Mouse (Mus musculus): ENCODE data around the gene Ereg. TPM values are rescaled to one million over a fixed set of nuclear protein-coding genes. Genes with fewer than 3 reads are reported as not detected.

Ereg gene
- polyA plus RNA-seq, 1 experiment from 2014 or later: not detected

GRCm38 (mm10) chr5:91123404-91123803, 49.0 kb downstream of the Ereg start:
- Histone ChIP-seq H3K4me3 (no peak overlapping the region), H3K4me1 (no peaks in the 10 kb centered on the region), H3K27me3 (ENCODE audit: low read depth, poor library complexity, severe bottlenecking) (no peaks in the 10 kb centered on the region), H3K36me3 (no peaks in the 10 kb centered on the region), H3K27ac (no peak overlapping the region), H3K9me3 (replicated peaks) (no peaks in the 10 kb centered on the region)
- 83% methylated on average over 4 of the region's 4 CpGs for WGBS
- DNase-seq (ENCODE audit: low spot score): no peak

- Histone ChIP-seq H3K9me3 (replicated peaks) (no peaks in the 10 kb centered on the region), H3K27me3 (ENCODE audit: low read depth, poor library complexity, severe bottlenecking) (no peaks in the 10 kb centered on the region), H3K4me1 (no peaks in the 10 kb centered on the region), H3K27ac (no peak overlapping the region), H3K36me3 (no peaks in the 10 kb centered on the region), H3K4me3 (no peak overlapping the region)
- WGBS: 86% methylated on average over 2 of the region's 2 CpGs
- no peak for DNase-seq (ENCODE audit: low spot score)
Observed at GRCm38 (mm10) chr5:91124140-91124539, 49.7 kb downstream of the Ereg start.

GRCm38 (mm10) chr5:91126623-91127022, 52.2 kb downstream of the Ereg start:
- Histone ChIP-seq H3K4me3 (no peak overlapping the region), H3K27me3 (ENCODE audit: low read depth, poor library complexity, severe bottlenecking) (no peaks in the 10 kb centered on the region), H3K4me1 (no peaks in the 10 kb centered on the region), H3K36me3 (no peaks in the 10 kb centered on the region), H3K27ac (no peak overlapping the region), H3K9me3 (replicated peaks) (no peaks in the 10 kb centered on the region)
- WGBS: 95% methylated on average over 1 of the region's 1 CpGs
- no peak for DNase-seq (ENCODE audit: low spot score)

GRCm38 (mm10) chr5:91134961-91135360, 60.5 kb downstream of the Ereg start:
- H3K36me3 ChIP-seq: no peaks in the 10 kb centered on the region
- H3K27ac ChIP-seq: no peak overlapping the region
- no peaks in the 10 kb centered on the region for H3K9me3 ChIP-seq (replicated peaks)
- no peak overlapping the region for H3K4me3 ChIP-seq
- DNase-seq (ENCODE audit: low spot score): no peak
- peaks cover 15% of the 10 kb centered on the region for H3K4me1 ChIP-seq
- H3K27me3 ChIP-seq (ENCODE audit: low read depth, poor library complexity, severe bottlenecking): peaks cover 18% of the 10 kb centered on the region
- WGBS: 40% methylated on average over 1 of the region's 1 CpGs

GRCm38 (mm10) chr5:91138970-91139369, 64.5 kb downstream of the Ereg start:
- Histone ChIP-seq H3K27ac (no peak overlapping the region), H3K9me3 (replicated peaks) (no peaks in the 10 kb centered on the region), H3K27me3 (ENCODE audit: low read depth, poor library complexity, severe bottlenecking) (peaks cover 33% of the 10 kb centered on the region), H3K36me3 (no peaks in the 10 kb centered on the region), H3K4me3 (peak overlapping the region; percentile 65), H3K4me1 (peaks cover 15% of the 10 kb centered on the region)
- peak; percentile 35 for DNase-seq (ENCODE audit: low spot score)
- WGBS: under 1% methylated on average over 7 of the region's 7 CpGs

GRCm38 (mm10) chr5:91139446-91139873, 65.0 kb downstream of the Ereg start, which contains the start of gene Areg:
Gene Areg (plus strand): TSS chr5:91139599.
- peak within 1 kb of the TSS; percentile 65 for H3K4me3 ChIP-seq

GRCm38 (mm10) chr5:91140896-91141448, 66.5 kb downstream of the Ereg start:
- H3K4me3 ChIP-seq: no peak overlapping the region
- 54% methylated on average over 13 of the region's 13 CpGs for WGBS
- peaks cover 33% of the 10 kb centered on the region for H3K27me3 ChIP-seq (ENCODE audit: low read depth, poor library complexity, severe bottlenecking)
- no peak for DNase-seq (ENCODE audit: low spot score)
- no peaks in the 10 kb centered on the region for H3K9me3 ChIP-seq (replicated peaks)
- H3K36me3 ChIP-seq: no peaks in the 10 kb centered on the region
- H3K27ac ChIP-seq: no peak overlapping the region
- peaks cover 15% of the 10 kb centered on the region for H3K4me1 ChIP-seq

More at GRCm38 (mm10) chr5:91139446-91139873, 65.0 kb downstream of the Ereg start, which contains the start of gene Areg:
- under 1% methylated on average over 44 of the region's 44 CpGs for WGBS
- peaks cover 15% of the 10 kb centered on the region for H3K4me1 ChIP-seq
- no peaks in the 10 kb centered on the region for H3K36me3 ChIP-seq
- H3K9me3 ChIP-seq (replicated peaks): no peaks in the 10 kb centered on the region
- H3K27ac ChIP-seq: no peak within 1 kb of the TSS
- DNase-seq (ENCODE audit: low spot score): peak; percentile 65
- H3K27me3 ChIP-seq (ENCODE audit: low read depth, poor library complexity, severe bottlenecking): peaks cover 33% of the 10 kb centered on the region

Other genes with a start within 250 kb of the Ereg start
- gene Cxcl1, start 183.4 kb upstream of the Ereg start, polyA plus RNA-seq (2016; fragmentation: Nextera tagmentation; extraction: Ambion mirVana): 0.16 and 0.64 TPM in 2 replicates
- not detected in 2 replicates for gene Cxcl2, start 170.8 kb upstream of the Ereg start, polyA plus RNA-seq (2016; fragmentation: Nextera tagmentation; extraction: Ambion mirVana)
- gene Mthfd2l, start 143.5 kb upstream of the Ereg start, polyA plus RNA-seq (2016; fragmentation: Nextera tagmentation; extraction: Ambion mirVana): 50.2 and 59.0 TPM in 2 replicates
- 0.15 and 0.18 TPM in 2 replicates for gene Epgn, start 47.2 kb upstream of the Ereg start, polyA plus RNA-seq (2016; fragmentation: Nextera tagmentation; extraction: Ambion mirVana)
- gene Areg, start 65.0 kb downstream of the Ereg start, polyA plus RNA-seq (2016; fragmentation: Nextera tagmentation; extraction: Ambion mirVana): not detected in 2 replicates

Measured in limb, embryonic 10.5 days (tissue).